Mouse (Mus musculus): ENCODE results near the gene Disc1. TPM values are rescaled to one million over a fixed set of nuclear protein-coding genes. Genes with fewer than 3 reads are reported as not detected.

Disc1 gene
- total and polyA plus RNA-seq, 3 experiments = 0.75 to 2.2 TPM; not detected in 1

- Histone ChIP-seq H3K27ac (ENCODE audit: control insufficient read depth, low read depth, low read length) (no peak overlapping the region), H3K9ac (ENCODE audit: control insufficient read depth, low read depth, low read length, poor library complexity, severe bottlenecking) (no peak overlapping the region), H3K36me3 (ENCODE audit: control insufficient read depth in 1 of 2, insufficient read depth in 2 of 2, low read length in 2 of 2) (no peaks in the 10 kb centered on the region; a peak in 1 of 4 replicates), H3K9me3 (replicated peaks; ENCODE audit: insufficient read depth, low read length) (no peaks in the 10 kb centered on the region), H3K27me3 (ENCODE audit: control insufficient read depth in 1 of 2, insufficient read depth in 2 of 2, low read length in 2 of 2) (no peaks in the 10 kb centered on the region), H3K4me1 (ENCODE audit: control insufficient read depth in 1 of 2, insufficient read depth in 2 of 2, low read length in 2 of 2) (peaks cover 10 to 11% of the 10 kb centered on the region in 2 experiments), H3K79me2 (ENCODE audit: control insufficient read depth, insufficient read depth, low read length, poor library complexity) (no peaks in the 10 kb centered on the region), H3K4me3 (ENCODE audit: control insufficient read depth in 1 of 2, insufficient read depth in 1 of 2, low read depth in 2 of 2, low read length in 2 of 2) (no peak overlapping the region)
- DNase-seq (ENCODE audit: low read depth, low spot score) = peak; percentile 38
- no peak for TF ChIP-seq GATA1 (IDR thresholded peaks at IDR 0.05; ENCODE audit: low read depth, low read length)
- TF ChIP-seq RAD21 (IDR thresholded peaks at IDR 0.05; ENCODE audit: low read depth, low read length) = no peak
- no peak for TF ChIP-seq MEF2A (IDR thresholded peaks at IDR 0.05; ENCODE audit: extremely low read depth, insufficient replicate concordance, low read depth, low read length, poor library complexity, severe bottlenecking)
Observed at GRCm38 (mm10) chr8:125184881-125185280, 130.9 kb downstream of the Disc1 start.

- Histone ChIP-seq H3K36me3 (ENCODE audit: control insufficient read depth in 1 of 2, insufficient read depth in 2 of 2, low read length in 2 of 2) (no peaks in the 10 kb centered on the region; a peak in 1 of 4 replicates), H3K4me3 (ENCODE audit: control insufficient read depth in 1 of 2, insufficient read depth in 1 of 2, low read depth in 2 of 2, low read length in 2 of 2) (peak overlapping the region; percentile 48 to 68), H3K9ac (ENCODE audit: control insufficient read depth, low read depth, low read length, poor library complexity, severe bottlenecking) (peak overlapping the region; percentile 52), H3K27me3 (ENCODE audit: control insufficient read depth in 1 of 2, insufficient read depth in 2 of 2, low read length in 2 of 2) (no peaks in the 10 kb centered on the region), H3K27ac (ENCODE audit: control insufficient read depth, low read depth, low read length) (peak overlapping the region; percentile 71), H3K4me1 (ENCODE audit: control insufficient read depth in 1 of 2, insufficient read depth in 2 of 2, low read length in 2 of 2) (peaks cover 10 to 11% of the 10 kb centered on the region in 2 experiments), H3K79me2 (ENCODE audit: control insufficient read depth, insufficient read depth, low read length, poor library complexity) (no peaks in the 10 kb centered on the region), H3K9me3 (replicated peaks; ENCODE audit: insufficient read depth, low read length) (no peaks in the 10 kb centered on the region)
- DNase-seq (ENCODE audit: low read depth, low spot score) = peak; percentile 78
- no peak for TF ChIP-seq UBTF (IDR thresholded peaks at IDR 0.05; ENCODE audit: borderline replicate concordance, insufficient read depth, low read depth, low read length)
- TF ChIP-seq E2F4 (IDR thresholded peaks at IDR 0.05; ENCODE audit: borderline replicate concordance, low read depth, low read length) = no peak
- 0 out of 2 replicates have a peak, but pooled peaks have one; percentile 5 for TF ChIP-seq TBP (IDR thresholded peaks at IDR 0.05; ENCODE audit: low read depth, low read length)
- peak; percentile 83 for TF ChIP-seq RCOR1 (IDR thresholded peaks at IDR 0.05; ENCODE audit: low read depth, low read length)
- no peak for TF ChIP-seq POLR2AphosphoS2 (IDR thresholded peaks at IDR 0.05; ENCODE audit: low read length)
- TF ChIP-seq POLR2AphosphoS5 (IDR thresholded peaks at IDR 0.05; ENCODE audit: borderline replicate concordance, low read depth, low read length) = no peak
- no peak for TF ChIP-seq GABPA (IDR thresholded peaks at IDR 0.05; ENCODE audit: low read depth, low read length)
- peak; percentile 65 for TF ChIP-seq MAX (IDR thresholded peaks at IDR 0.05; ENCODE audit: low read length)
- no peak for TF ChIP-seq ZNF384 (IDR thresholded peaks at IDR 0.05; ENCODE audit: low read depth, low read length)
- no peak for TF ChIP-seq HCFC1 (IDR thresholded peaks at IDR 0.05; ENCODE audit: low read depth, low read length)
- no peak for TF ChIP-seq POLR2A (IDR thresholded peaks at IDR 0.05; ENCODE audit: control insufficient read depth in 1 of 2, insufficient read depth in 1 of 2, low read depth in 1 of 2, low read length in 2 of 2, poor library complexity in 1 of 2)
- no peak for TF ChIP-seq ZMIZ1 (IDR thresholded peaks at IDR 0.05; ENCODE audit: low read depth, low read length)
- peak; percentile 88 for TF ChIP-seq GATA1 (IDR thresholded peaks at IDR 0.05; ENCODE audit: low read depth, low read length)
- peak; percentile 95 for TF ChIP-seq TCF12 (IDR thresholded peaks at IDR 0.05; ENCODE audit: low read depth, low read length)
- TF ChIP-seq MYC (IDR thresholded peaks at IDR 0.05; ENCODE audit: low read depth, low read length) = no peak
- TF ChIP-seq BHLHE40 (IDR thresholded peaks at IDR 0.05; ENCODE audit: borderline replicate concordance, low read depth, low read length) = peak; percentile 88
- no peak for TF ChIP-seq RAD21 (IDR thresholded peaks at IDR 0.05; ENCODE audit: low read depth, low read length)
- peak; percentile 90 for TF ChIP-seq MXI1 (IDR thresholded peaks at IDR 0.05; ENCODE audit: low read depth, low read length)
- TF ChIP-seq MAZ (IDR thresholded peaks at IDR 0.05; ENCODE audit: low read depth, low read length) = peak; percentile 73; the same call in 1 of the 2 replicates
- peak; percentile 90 for TF ChIP-seq ETS1 (IDR thresholded peaks at IDR 0.05; ENCODE audit: low read depth, low read length)
- no peak for TF ChIP-seq ELF1 (IDR thresholded peaks at IDR 0.05; ENCODE audit: low read depth, low read length)
- TF ChIP-seq CTCF (IDR thresholded peaks at IDR 0.05 in 2 of 3, conservative IDR thresholded peaks at IDR 0.05 in 1 of 3; ENCODE audit: control insufficient read depth in 1 of 3, insufficient read depth in 1 of 3, low read depth in 2 of 3, low read length in 3 of 3, poor library complexity in 1 of 3, severe bottlenecking in 1 of 3) = no peak
- peak; percentile 81 for TF ChIP-seq TAL1 (IDR thresholded peaks at IDR 0.05; ENCODE audit: low read length)
- TF ChIP-seq NELFE (IDR thresholded peaks at IDR 0.05; ENCODE audit: low read depth, low read length) = no peak
- TF ChIP-seq KAT2A (conservative IDR thresholded peaks at IDR 0.05; ENCODE audit: low read depth, low read length) = no peak; the same call in 1 of the 2 replicates
- TF ChIP-seq EP300 (IDR thresholded peaks at IDR 0.05; ENCODE audit: low read depth in 1 of 2, low read length in 2 of 2) = peak; percentile 83 to 93
- TF ChIP-seq USF1 (IDR thresholded peaks at IDR 0.05; ENCODE audit: low read depth, low read length) = peak; percentile 65; the same call in 1 of the 2 replicates
- no peak; the same call in 1 of the 2 replicates for TF ChIP-seq ZKSCAN1 (IDR thresholded peaks at IDR 0.05; ENCODE audit: low read depth, low read length)
- peak; percentile 82 for TF ChIP-seq MYB (IDR thresholded peaks at IDR 0.05; ENCODE audit: low read depth, low read length)
- no peak for TF ChIP-seq ZC3H11A (IDR thresholded peaks at IDR 0.05; ENCODE audit: low read depth, low read length)
- no peak for TF ChIP-seq MEF2A (IDR thresholded peaks at IDR 0.05; ENCODE audit: extremely low read depth, insufficient replicate concordance, low read depth, low read length, poor library complexity, severe bottlenecking)
Observed at GRCm38 (mm10) chr8:125187044-125187443, 133.0 kb downstream of the Disc1 start.
